Mouse (Mus musculus): Measurements from ENCODE around the gene Gpr83. TPM values are rescaled to one million over a fixed set of nuclear protein-coding genes. Genes with fewer than 3 reads are reported as not detected.

Gene Gpr83
- polyA plus RNA-seq, 1 experiment = 4.6 TPM

DNA sequence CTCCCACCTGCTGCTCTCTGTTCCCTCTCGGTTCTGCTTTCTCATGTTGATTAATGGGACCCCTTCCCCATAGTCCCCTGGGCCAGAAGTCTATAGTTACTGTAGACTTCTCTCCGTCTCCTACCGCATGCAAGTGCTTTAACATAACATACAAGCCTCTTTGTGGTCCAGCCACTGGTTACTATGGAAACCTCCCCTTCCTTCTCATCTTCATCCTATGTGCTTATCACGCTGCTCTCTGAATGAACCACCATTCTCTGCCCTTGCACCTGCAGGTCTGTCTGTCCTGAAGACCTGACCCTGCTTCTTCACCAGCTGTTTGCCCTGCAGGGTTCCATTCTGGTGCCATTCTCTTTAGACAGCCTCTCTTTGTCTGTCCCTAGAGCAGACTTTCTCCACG is 50.0 kb downstream of the Gpr83 start:
- no peak for TF ChIP-seq POLR2A (IDR thresholded peaks at IDR 0.05; ENCODE audit: low read depth, low read length)
- no peak for TF ChIP-seq CTCF (IDR thresholded peaks at IDR 0.05; ENCODE audit: extremely low read depth, insufficient read depth, insufficient read length, insufficient replicate concordance)
- no peak overlapping the region for H3K27ac ChIP-seq (ENCODE audit: insufficient read depth, low read length)
- WGBS = 79% methylated on average over 5 of the region's 5 CpGs

DNA sequence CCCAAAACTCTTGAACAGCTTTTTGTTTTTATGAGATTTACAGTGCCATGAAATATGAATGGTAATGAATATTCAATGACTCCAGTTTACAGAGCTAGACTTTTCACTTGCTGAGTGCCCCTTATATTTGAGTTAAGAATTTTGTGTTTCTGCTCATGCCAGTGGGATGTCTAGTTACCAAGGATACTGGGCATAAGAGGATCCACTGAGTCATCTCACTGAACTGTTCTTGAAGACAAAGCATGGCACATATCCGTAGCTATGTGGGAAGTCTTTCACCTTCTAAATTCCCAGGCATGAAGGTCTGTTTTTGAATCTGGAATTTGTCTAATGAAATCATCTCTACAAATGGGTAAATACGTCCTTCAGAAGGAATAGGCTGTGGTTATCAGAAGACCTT is 52.0 kb downstream of the Gpr83 start:
- no peak for DNase-seq (ENCODE audit: low read depth in 1 of 2, low spot score in 2 of 2)
- TF ChIP-seq POLR2A (IDR thresholded peaks at IDR 0.05; ENCODE audit: low read depth, low read length) (no peak), CTCF (IDR thresholded peaks at IDR 0.05; ENCODE audit: extremely low read depth, insufficient read depth, insufficient read length, insufficient replicate concordance) (no peak)
- 89% methylated on average over 2 of the region's 2 CpGs for WGBS

More for the DNA sequence above, 50.0 kb downstream of the Gpr83 start:
- Histone ChIP-seq H3K27me3 (ENCODE audit: control insufficient read depth, insufficient read depth, low read length) (no peaks in the 10 kb centered on the region), H3K36me3 (ENCODE audit: control insufficient read depth, insufficient read depth, low read length) (no peaks in the 10 kb centered on the region), H3K4me1 (ENCODE audit: control insufficient read depth, insufficient read depth, insufficient read length) (peaks cover 3% of the 10 kb centered on the region; the same call in 1 of the 2 replicates), H3K4me3 (ENCODE audit: extremely low read depth, insufficient read depth, insufficient read length) (no peak overlapping the region)
- DNase-seq (ENCODE audit: low read depth in 1 of 2, low spot score in 2 of 2) = no peak

DNA sequence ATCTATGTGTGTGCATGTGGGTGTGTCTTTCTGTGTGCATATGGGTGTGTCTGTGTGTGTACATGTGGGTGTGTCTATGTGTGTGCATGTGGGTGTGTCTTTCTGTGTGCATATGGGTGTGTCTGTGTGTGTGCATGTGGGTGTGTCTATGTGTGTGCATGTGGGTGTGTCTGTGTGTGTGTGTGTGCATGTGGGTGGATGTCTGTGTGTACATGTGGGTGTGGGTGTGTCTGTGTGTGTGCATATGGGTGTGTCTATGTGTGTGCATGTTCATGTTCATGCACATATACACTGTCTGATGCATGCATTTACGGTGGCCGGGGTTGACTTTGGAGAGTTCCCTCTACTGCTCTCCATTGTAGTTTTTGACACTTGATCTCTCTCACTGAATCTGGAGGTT is 57.7 kb downstream of the Gpr83 start:
- Histone ChIP-seq H3K4me3 (ENCODE audit: extremely low read depth, insufficient read depth, insufficient read length) (no peak overlapping the region), H3K4me1 (ENCODE audit: control insufficient read depth, insufficient read depth, insufficient read length) (peaks cover 4% of the 10 kb centered on the region), H3K27me3 (ENCODE audit: control insufficient read depth, insufficient read depth, low read length) (no peaks in the 10 kb centered on the region), H3K27ac (ENCODE audit: insufficient read depth, low read length) (no peak overlapping the region), H3K36me3 (ENCODE audit: control insufficient read depth, insufficient read depth, low read length) (no peaks in the 10 kb centered on the region)
- TF ChIP-seq POLR2A (IDR thresholded peaks at IDR 0.05; ENCODE audit: low read depth, low read length) (no peak), CTCF (IDR thresholded peaks at IDR 0.05; ENCODE audit: extremely low read depth, insufficient read depth, insufficient read length, insufficient replicate concordance) (no peak)
- 100% methylated on average over 2 of the region's 2 CpGs for WGBS
- DNase-seq (ENCODE audit: low read depth in 1 of 2, low spot score in 2 of 2) = no peak

More for the DNA sequence above, 52.0 kb downstream of the Gpr83 start:
- no peaks in the 10 kb centered on the region; the same call in 1 of the 2 replicates for H3K4me1 ChIP-seq (ENCODE audit: control insufficient read depth, insufficient read depth, insufficient read length)
- H3K36me3 ChIP-seq (ENCODE audit: control insufficient read depth, insufficient read depth, low read length) = no peaks in the 10 kb centered on the region
- H3K4me3 ChIP-seq (ENCODE audit: extremely low read depth, insufficient read depth, insufficient read length) = no peak overlapping the region
- H3K27ac ChIP-seq (ENCODE audit: insufficient read depth, low read length) = no peak overlapping the region
- H3K27me3 ChIP-seq (ENCODE audit: control insufficient read depth, insufficient read depth, low read length) = no peaks in the 10 kb centered on the region

DNA sequence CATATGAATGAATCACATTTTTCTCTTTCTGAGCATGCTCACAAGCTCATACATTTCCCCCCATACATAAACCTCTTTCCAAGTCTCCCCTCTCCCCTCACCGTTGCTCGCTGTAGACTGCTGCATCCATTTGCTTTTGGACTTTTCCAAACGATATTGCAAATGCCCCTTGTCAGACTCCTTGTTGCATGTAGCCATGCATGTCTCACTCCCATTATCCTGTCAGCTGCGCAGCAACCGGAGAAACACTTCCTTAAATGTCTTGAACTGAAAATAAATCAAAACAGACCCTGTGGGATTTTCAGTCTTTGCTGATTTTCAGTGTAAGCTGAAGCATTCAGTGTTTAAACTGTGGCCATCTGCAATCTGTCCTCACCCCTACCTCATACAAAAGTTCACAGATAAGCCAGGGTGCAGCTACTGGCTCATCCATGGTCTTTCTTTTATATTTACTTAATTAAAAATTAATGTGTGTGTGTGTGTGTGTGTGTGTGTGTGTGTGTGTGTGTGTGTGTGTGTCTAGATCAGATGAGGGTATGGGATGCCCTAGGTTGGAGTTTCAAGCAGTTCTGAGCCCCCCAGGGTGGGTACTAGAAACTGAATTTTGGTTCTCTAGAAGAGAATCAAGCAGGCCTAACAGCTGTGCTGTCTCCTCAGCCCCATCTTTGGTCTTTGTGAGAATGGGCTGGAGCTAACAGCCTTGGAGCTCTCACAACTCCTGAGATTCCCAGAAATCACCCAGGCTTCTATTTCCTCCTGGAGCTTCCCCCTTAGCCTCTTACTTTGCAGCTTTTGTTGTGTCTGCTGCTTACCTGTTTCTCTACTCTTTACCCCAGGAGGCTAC is 59.0 kb downstream of the Gpr83 start:
- Histone ChIP-seq H3K4me1 (ENCODE audit: control insufficient read depth, insufficient read depth, insufficient read length) (peaks cover 4% of the 10 kb centered on the region), H3K27me3 (ENCODE audit: control insufficient read depth, insufficient read depth, low read length) (no peaks in the 10 kb centered on the region), H3K36me3 (ENCODE audit: control insufficient read depth, insufficient read depth, low read length) (no peaks in the 10 kb centered on the region), H3K4me3 (ENCODE audit: extremely low read depth, insufficient read depth, insufficient read length) (no peak overlapping the region), H3K27ac (ENCODE audit: insufficient read depth, low read length) (no peak overlapping the region)
- DNase-seq (ENCODE audit: low read depth in 1 of 2, low spot score in 2 of 2) = no peak
- 63% methylated on average over 5 of the region's 5 CpGs for WGBS
- no peak for TF ChIP-seq CTCF (IDR thresholded peaks at IDR 0.05; ENCODE audit: extremely low read depth, insufficient read depth, insufficient read length, insufficient replicate concordance)
- no peak for TF ChIP-seq POLR2A (IDR thresholded peaks at IDR 0.05; ENCODE audit: low read depth, low read length)

Other genes starting within 250 kb of the Gpr83 start
- 6.7 and 7.0 TPM in 2 replicates for gene Amotl1, start 215.2 kb upstream of the Gpr83 start, polyA plus RNA-seq (2012; rRNA removed)
- 0.19 and 0.46 TPM in 2 replicates for gene Piwil4, start 119.5 kb upstream of the Gpr83 start, polyA plus RNA-seq (2012; rRNA removed)
- 4.3 and 6.0 TPM in 2 replicates for gene Fut4, start 107.8 kb upstream of the Gpr83 start, polyA plus RNA-seq (2012; rRNA removed)
- not detected in 2 replicates for gene 1700012B09Rik, start 89.2 kb upstream of the Gpr83 start, polyA plus RNA-seq (2012; rRNA removed)
- gene Mre11a, start 75.6 kb upstream of the Gpr83 start, polyA plus RNA-seq (2012; rRNA removed) = 3.1 and 4.5 TPM in 2 replicates
- 4.8 and 5.6 TPM in 2 replicates for gene Ankrd49, start 75.4 kb upstream of the Gpr83 start, polyA plus RNA-seq (2012; rRNA removed)
- 37.6 and 41.4 TPM in 2 replicates for gene Izumo1r, start 43.7 kb downstream of the Gpr83 start, polyA plus RNA-seq (2012; rRNA removed)
- gene Panx1, start 185.3 kb downstream of the Gpr83 start, polyA plus RNA-seq (2012; rRNA removed) = 52.9 and 69.7 TPM in 2 replicates

Measured in spleen, adult 2 months (tissue).